Mouse (Mus musculus): Measurements from ENCODE around the gene Gm17409.

The Gm17409 gene

DNA sequence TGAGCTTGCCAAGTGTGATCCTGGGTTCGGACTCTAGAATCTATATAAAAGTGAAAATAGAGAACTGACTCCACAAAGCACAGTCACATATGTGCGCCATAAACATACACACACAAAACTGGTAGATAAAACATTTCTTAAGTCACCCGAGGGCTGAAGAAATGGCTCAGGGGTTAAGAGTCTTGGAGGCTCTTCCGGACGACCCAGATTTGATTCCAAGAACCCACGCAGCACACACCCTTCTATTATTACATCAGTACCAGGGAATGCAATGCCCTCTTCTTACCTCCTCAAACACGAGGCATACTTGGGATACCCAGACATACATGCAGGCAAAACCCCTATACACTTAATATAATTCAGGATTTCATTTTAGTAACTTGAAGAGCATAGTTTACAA, at the start of gene Gm17409:
Gm17409 (plus strand) TSS at position 301 of the 400 bp plus-strand sequence.
- DNase-seq (ENCODE audit: low spot score in 2 of 2), result no peak

DNA sequence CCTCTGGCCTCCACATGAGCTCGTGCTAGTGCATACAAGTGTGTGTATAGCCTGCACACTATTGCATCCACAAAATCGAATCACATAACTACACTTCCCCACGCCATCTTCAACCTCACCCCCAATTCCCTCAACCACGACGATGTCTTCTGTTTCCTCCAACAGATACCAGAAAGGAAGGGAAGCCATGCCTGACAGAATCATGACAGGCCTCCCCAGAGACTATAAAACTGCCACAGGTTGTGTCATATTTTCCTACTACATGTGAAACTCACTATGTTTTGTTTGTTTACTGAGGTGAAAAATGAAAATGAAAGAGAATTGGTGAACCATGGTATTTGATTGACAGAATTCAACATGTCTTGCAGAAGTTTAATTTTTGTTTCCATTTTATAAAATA, 46.6 kb upstream of the Gm17409 start:
- no peak for DNase-seq (ENCODE audit: low spot score in 2 of 2)

DNA sequence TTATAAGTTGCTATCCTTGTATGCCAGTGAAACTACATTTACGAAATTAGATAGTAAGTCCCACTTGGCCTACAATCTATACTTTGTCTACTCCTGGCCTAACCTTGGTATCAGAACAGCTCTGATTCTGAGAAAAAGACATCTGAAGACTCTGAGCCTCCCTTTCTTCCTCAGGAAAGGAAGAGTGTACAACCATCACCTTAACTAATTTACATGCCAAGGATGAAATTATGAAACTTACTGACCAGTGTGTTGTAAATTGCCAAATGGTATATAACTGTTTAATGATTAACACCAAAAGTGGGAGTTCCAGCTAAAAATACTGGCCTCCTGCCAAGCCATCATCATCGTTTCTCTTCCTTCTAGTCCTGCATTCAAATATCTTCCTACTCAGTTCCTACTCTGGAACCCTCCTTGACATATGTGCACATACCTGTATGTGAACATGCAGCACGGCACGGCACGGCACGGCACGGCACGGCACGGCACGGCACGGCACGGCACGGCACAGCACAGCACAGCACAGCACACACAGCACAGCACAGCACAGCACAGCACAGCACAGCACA, 44.4 kb upstream of the Gm17409 start:
- no peak for DNase-seq (ENCODE audit: low spot score in 2 of 2)

DNA sequence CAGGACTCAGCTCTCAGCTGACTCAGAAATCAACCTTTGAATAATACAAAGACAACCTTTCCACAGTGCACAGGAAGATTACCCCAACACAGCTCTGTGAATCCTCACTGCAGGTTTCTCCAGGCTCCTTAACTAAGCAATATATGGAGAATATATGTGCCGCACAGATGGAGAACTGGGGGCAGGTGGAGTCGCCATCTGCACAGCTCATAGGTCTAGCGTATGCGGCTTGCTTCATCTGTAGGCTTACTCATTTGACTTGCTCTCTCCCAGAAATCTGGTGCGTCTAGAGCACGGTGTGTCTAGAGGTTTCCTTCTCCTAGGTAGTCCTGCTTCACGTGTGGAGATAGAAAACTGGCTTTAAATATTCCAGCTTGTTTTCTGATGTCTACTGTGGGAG, 37.7 kb upstream of the Gm17409 start:
- peak in 1 of 2 experiments; percentile 25 for DNase-seq (ENCODE audit: low spot score in 2 of 2)

DNA sequence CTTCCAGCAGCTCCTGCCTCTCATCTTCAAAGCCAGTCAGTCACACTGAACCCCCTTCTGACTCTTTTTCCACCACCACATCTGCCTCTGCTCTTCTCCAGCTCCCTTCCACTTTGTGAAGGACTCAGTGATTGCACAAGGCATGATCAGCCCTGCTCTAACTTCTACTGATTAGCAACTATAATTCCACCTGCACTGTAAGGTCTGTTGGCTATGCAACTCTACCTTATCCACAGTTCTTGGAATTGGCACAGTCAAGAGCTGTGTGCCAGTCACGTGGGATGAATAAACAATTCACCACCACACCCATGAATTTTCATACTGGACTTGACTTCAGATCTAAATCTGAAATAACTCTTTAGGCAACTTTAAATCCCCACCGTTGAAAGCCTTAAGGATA, 36.6 kb upstream of the Gm17409 start:
- no peak for DNase-seq (ENCODE audit: low spot score in 2 of 2)

DNA sequence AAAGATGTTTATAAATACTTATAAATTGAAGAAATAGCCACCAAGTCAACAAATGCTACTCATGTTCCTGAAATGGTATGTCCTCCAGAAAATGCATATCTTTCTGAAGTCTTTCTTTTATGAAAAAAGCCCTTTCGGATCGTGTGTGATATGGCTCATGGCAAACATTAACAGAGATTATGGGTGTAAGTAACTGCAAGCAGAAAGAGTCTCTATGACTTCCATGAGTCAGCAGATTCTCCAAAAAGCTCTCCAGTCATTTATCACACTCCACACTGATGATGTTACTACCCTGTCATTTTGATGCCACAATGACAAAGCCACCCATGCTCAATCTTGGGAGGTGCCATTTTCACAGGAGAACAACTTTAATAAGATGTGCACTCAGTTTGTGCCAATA, 35.5 kb upstream of the Gm17409 start:
- no peak for DNase-seq (ENCODE audit: low spot score in 2 of 2)

DNA sequence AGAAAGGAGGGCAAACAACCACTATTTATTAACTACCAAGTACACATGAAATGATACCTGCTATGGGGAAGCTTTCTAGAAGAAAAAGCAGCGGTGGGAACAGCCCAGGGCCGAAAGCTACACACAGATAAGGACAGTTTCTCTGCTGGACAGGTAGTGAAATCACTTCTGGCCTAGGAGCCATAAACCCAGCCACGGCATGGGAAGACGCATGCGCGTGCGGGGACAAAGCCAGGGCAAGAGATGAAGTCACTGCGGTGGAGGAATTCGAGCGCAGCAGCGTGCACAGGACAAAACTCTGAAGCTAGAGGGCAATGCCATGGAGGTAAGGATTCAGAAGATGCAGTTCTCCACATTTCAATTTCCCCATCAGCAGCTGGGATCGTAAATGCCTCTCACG, 34.4 kb upstream of the Gm17409 start:
- no peak for DNase-seq (ENCODE audit: low spot score in 2 of 2)

DNA sequence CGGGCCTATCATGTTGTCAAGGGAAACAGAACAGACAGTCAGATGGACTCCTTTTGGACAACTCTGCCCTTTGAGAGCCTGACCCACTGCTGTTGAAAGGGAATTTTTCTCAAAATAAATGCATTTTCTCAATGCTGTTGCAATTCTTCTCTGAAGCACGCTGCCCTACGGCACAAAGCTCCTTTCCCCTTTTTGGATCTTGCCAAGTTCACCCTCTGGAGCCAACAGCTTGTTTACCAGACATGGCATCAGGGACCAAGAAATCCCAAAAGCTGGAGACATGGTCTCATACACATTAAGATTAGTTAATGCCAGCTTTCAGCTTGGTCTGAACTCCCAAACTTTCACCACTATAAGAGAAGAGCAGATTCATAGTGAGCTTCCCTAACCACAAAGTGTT, 33.0 kb upstream of the Gm17409 start:
- DNase-seq (ENCODE audit: low spot score in 2 of 2), result no peak

DNA sequence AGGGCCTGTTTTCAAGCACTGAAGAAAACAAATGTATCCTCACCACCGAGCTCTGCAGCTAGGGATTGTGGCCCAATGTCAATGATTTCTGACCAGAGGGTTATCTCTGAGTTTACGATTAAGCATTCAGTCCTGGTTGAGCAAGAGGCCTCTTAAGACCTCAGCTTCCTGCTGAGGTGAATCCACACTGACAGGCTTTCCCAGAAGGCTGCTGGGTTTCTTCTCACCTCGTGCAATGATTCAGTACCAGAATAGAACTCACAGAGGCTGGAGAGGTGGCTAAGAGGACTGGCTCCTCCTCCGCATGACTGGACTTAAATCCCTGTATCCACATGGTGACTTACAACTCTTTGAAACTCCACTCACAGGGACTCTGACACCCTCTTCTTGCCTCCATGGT, 26.8 kb upstream of the Gm17409 start:
- DNase-seq (ENCODE audit: low spot score in 2 of 2), result no peak

DNA sequence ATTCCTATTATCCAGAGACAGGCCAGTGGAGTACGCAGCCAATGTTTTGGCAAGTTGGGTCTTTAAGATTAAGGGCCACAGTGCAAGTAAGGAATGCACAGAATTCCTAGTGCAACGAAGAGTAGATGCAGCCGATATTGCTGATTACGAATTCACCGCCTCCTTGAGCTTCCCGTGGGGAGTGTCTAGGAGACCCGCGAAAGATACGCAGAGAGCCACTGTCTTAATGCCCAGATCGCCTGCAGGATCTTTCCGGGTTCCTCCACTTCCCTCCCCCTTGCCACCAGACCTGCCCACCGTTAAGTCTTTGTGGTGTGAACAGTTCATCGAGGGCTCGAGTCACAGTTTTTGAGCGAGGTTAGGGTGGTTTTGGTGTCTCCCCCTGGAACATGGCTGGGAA, 22.9 kb upstream of the Gm17409 start:
- DNase-seq (ENCODE audit: low spot score in 2 of 2), result no peak

DNA sequence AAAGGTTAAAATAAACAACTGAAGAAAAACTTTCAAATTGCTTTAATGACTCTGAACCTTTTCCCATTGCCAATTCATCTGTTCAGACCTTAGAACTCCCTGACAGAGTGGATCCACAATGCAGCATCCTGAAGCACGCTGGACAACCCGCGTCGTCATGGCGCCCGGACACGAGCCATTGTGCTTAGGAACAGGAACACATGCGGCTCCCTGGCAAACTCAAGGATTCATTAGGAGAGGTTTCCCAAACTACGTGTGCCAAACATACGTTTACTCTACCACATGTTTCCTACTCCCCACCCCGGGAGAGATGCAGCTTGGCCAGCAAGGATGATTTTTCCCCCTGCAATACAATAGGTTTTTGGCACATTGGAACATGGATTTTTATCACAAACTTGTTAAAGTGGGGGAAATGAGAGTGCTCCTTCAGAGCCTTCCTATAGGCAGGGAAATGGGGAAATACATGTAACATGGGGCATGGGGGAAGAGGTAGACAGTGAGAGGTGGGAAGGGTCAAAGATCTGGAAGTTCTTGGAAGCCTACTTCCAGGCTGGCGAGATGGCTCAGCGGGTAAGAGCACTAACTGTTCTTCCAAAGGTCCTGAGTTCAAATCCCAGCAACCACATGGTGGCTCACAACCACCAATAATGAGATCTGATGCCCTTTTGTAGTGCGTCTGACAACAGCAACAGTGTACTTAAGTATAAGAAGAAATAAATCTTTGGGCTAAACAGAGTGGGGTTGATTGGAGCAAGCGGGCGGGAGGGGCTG, 15.6 kb upstream of the Gm17409 start:
- DNase-seq (ENCODE audit: low spot score in 2 of 2), result no peak

DNA sequence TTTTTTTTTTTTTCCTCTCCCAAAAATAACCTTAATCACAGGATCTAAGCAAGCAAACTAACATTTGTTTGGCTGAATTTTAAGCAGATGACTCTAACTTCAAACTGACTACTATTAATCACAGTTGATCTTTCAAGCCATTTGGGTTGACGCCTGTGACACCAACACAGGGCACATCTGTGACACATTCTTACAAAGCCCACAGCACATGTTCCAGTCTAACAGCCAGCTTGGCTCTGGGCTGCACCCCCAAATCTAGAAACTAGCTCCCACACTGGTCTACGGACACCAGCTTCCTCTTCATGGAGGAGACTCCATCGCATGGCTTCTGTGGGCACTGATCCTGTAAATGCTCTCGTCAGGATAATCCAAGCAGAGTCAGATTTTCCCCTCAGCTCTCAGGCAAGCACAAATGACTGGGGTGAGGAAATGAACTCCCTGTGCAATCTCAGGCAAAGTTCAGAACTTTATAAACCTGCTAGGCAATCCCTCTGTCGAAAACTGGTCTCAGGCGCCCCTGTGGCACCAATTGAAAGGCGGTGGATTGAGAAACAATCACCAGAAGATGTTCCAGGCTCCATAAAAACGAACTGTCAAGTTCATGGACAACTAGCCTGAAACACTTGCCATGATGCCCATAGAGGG, 13.0 kb upstream of the Gm17409 start:
- DNase-seq (ENCODE audit: low spot score in 2 of 2), result no peak

DNA sequence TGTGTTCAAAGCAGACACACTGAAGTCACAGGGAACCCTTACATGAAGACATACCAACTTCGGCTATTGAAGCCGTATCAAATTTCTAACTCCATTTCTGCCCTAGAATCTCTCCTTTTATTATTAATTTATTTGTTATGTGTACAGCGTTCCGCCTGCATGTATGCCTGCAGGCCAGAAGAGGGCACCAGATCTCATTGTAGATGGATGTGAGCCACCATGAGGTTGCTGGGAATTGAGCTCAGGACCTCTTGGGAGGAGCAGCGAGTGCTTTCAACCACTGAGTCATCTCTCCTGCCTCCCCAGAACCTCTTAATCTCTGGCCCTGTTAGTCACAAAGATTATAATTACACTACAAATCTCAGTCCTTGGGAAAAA, 12.4 kb upstream of the Gm17409 start:
- DNase-seq (ENCODE audit: low spot score in 2 of 2), result no peak

DNA sequence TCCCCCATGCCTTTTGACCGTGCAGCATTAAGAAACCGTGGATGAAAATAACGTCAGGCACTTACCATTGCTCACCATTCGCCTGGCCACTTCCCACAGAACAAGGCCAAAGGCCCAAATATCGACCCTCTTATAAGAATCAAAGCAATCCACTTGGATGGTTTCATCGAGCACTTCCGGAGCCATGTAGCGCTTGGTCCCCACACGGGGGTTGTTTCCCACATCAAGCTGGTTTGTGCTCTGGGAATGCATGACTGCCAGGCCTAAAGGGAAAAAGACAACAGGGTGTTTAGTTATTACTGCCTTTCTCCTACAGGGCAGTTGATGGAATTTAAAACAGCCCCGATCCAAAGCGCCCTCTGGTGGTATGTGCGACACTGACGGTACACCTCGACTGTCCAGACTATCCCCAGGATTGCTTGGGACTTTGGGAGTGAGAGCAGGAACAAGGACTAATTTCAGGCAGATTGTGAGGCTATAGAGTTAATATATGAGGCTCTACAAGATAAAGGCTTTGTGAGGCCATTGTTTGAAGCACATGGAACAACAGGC, 11.0 kb upstream of the Gm17409 start:
- DNase-seq (ENCODE audit: low spot score in 2 of 2), result no peak

DNA sequence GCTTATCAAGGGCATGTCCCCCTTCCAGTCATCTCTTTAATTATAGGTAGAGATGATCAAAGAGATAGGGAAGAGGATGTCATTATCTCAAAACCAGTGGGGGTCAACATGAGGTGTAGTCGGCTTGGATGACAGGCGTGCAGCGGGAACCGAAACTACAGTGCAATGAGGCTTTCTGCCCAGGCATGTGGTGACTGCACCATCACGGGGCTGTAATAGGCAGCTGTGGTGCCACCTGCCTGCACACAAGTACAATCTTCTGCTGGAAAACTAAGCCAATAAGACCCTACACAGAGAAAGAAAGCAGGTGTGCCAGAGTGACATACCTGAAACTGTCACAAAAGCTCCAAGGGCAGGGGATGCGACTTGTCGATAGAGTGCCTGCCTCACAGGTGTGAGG, 374 bp downstream of the Gm17409 start:
- no peak for DNase-seq (ENCODE audit: low spot score in 2 of 2)

DNA sequence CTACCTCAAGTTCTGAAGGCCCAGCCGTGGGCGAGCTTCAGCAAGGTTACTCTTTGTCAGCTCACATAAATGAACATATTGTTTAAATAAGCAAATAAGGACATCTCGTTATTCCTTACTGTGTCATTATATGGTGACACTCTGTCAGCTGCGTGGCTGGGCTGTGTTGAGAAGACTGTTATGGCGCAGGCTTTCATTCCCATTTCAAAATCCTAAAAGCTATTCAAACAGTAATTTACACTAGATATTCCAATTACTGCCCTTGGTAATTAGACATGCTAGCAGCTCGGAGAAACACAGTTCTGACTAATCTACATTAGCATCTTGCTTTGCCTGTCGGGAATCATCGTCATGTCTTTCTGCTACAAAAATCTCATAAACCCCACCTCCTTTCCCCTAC, 5.7 kb downstream of the Gm17409 start:
- no peak for DNase-seq (ENCODE audit: low spot score in 2 of 2)

DNA sequence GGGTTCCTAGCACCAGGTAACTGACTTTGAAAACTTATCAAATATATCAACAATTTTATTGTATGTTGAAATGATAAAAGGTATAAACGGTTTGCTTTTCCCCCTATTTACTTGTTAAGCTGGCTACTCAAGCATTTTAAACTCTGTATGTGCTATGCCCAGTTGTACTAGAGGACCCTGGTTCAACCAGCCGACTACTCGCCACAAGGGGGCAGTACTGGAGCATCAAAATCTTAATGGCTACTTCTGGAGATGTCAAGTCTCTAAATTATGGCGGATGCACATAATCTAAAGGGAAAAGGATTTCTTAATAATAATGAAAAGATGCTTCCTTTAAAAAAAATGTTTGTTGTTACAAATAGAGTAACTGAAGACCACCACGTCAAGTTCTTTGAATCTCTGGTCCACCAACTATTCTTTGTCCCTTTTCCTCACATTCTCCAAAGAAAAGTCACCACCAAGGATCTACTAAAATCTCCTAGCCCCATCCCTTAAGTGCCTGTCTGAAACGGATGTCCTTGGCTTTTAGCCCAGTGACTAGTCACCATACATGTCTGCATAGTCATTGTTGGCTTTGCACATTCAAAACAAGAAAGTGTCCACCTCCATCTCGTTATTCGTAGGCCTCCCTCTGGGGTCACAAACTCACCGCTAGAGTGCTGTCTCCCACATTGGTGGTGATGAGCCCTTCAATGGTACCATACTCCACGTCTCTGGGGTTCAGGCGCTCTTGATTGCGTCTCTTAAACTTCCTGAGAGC, 7.2 kb downstream of the Gm17409 start:
- DNase-seq (ENCODE audit: low spot score in 2 of 2), result peak in 1 of 2 experiments; percentile 79

DNA sequence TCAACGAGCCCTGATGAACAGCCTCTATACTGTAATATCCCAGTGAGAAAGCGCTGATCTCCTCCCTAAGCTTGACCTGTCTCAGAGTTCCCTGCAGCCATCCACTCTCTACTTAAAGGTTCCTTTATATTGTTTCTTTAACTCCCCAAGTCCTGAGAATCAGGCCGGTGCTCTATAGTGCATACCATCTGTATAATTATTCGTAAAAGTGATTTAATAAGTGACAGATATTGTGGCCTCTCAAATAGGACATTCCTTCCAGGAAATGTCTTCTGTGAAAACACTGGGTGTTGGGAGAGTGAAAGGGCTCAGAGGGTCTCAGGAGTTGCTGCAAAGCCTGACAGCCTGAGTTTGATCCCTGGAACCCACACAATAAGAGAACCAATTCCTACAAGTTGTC, 8.2 kb downstream of the Gm17409 start:
- DNase-seq (ENCODE audit: low spot score in 2 of 2), result no peak

DNA sequence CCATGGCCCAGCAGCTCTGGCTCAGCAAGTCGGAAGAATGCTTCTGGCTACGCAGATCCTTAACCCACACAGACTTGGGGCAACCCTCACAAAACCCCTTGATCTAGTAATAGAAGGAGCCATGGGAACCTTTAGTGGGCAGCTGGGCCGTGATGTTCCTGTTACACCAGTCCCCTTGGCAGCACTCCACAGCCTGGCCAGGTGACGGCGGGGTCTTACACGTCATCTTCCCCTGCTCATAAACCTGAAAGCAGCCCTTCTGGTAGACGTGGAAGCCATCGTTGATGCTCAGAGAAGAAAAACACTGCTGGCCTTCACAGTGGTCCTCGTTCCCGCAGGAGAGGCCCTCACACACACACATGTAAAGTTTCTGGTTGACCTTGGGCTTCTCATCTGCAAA, 9.6 kb downstream of the Gm17409 start:
- no peak for DNase-seq (ENCODE audit: low spot score in 2 of 2)

DNA sequence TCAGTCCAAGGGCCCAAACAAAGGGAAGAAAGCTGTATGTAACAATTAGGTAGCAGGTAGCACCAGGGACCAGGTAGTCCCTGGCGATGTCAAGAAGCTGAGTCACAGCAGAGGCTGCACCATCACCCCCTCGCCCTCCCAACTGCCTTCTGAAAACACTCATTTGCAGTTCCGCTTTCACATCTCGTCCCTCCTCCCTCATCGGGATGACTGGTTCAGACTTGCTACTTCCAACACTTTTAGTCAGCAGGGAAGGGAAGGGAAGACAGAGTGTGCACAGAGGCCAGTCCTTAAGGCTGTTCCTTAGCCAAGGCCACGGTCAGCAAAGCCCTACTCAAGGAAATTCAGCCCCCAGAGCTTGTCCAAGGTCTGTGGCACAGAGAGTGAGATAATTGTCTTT, 10.8 kb downstream of the Gm17409 start:
- no peak for DNase-seq (ENCODE audit: low spot score in 2 of 2)

DNA sequence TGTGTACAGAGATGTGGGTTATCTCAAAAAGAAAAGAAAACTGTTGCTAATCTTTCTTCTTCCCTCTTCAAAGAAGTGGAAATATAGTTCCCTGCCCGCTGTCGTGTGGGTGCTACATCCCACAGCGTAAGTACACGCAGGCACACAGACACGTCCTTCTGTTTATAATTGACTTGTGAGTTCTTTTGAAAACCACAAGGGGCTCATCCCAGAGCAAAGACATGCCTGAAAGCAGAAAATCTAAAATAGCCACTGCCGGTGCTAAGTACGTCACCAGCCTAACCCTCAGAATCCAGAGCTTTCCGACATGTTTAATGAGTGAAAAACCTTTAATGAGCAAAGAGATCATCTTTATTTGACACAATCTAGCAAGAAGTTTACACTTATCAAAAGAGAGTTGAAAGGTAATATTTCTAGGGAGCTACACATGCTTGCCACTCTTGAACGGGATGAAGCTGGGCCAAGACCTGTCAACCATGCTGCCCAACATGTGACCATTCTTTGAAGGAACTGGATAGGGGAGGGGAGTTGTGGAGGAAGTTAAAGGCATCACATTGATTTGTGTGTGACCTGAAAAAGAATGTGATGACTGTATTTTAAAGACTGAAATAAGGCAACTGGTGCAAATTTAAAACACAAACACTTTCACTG, 11.7 kb downstream of the Gm17409 start:
- DNase-seq (ENCODE audit: low spot score in 2 of 2), result no peak
